Mouse (Mus musculus): ENCODE results near the gene Phka1. TPM values are rescaled to one million over a fixed set of nuclear protein-coding genes. Genes with fewer than 3 reads are reported as not detected.

Phka1 gene
- polyA plus RNA-seq, 1 experiment from 2014 or later = 2.1 TPM

GRCm38 (mm10) chrX:102556906-102557305 lies 87.1 kb downstream of the Phka1 start:
- no peak overlapping the region for H3K9ac ChIP-seq
- H3K4me2 ChIP-seq = no peak overlapping the region
- H3K4me3 ChIP-seq = no peak overlapping the region
- no peaks in the 10 kb centered on the region for H3K4me1 ChIP-seq
- H3K9me3 ChIP-seq (replicated peaks) = no peaks in the 10 kb centered on the region
- no peaks in the 10 kb centered on the region; the same call in 1 of the 2 replicates for H3K27me3 ChIP-seq (replicated peaks)
- ATAC-seq = no peak
- 87% methylated on average over 7 of the region's 7 CpGs for WGBS (ENCODE audit: insufficient replicate concordance)
- no peaks in the 10 kb centered on the region for H3K36me3 ChIP-seq
- H3K27ac ChIP-seq = no peak overlapping the region

- H3K4me2 ChIP-seq = no peak overlapping the region
- H3K9ac ChIP-seq = no peak overlapping the region
- peaks cover 33% of the 10 kb centered on the region for H3K27me3 ChIP-seq (replicated peaks)
- H3K27ac ChIP-seq = no peak overlapping the region
- ATAC-seq = no peak
- no peaks in the 10 kb centered on the region for H3K9me3 ChIP-seq (replicated peaks)
- no peaks in the 10 kb centered on the region for H3K36me3 ChIP-seq
- no peaks in the 10 kb centered on the region for H3K4me1 ChIP-seq
- no peak overlapping the region for H3K4me3 ChIP-seq
- WGBS (ENCODE audit: insufficient replicate concordance) = 66% methylated on average over 4 of the region's 4 CpGs
Observed at GRCm38 (mm10) chrX:102509205-102509604, 134.8 kb downstream of the Phka1 start.

- Histone ChIP-seq H3K9ac (peak within 1 kb of the TSS; percentile 70), H3K4me2 (peak within 1 kb of the TSS; percentile 66), H3K4me1 (no peaks in the 10 kb centered on the region), H3K36me3 (no peaks in the 10 kb centered on the region), H3K27ac (no peak within 1 kb of the TSS), H3K27me3 (replicated peaks) (peaks cover 23% of the 10 kb centered on the region), H3K4me3 (peak within 1 kb of the TSS; percentile 65), H3K9me3 (replicated peaks) (no peaks in the 10 kb centered on the region)
- ATAC-seq = peak; percentile 85
- 11% methylated on average over 27 of the region's 27 CpGs for WGBS (ENCODE audit: insufficient replicate concordance)
Observed at GRCm38 (mm10) chrX:102504644-102505481, 139.2 kb downstream of the Phka1 start, which contains the start of gene Hdac8. TSS of gene Hdac8 (minus strand) at chrX:102505359.

DNA sequence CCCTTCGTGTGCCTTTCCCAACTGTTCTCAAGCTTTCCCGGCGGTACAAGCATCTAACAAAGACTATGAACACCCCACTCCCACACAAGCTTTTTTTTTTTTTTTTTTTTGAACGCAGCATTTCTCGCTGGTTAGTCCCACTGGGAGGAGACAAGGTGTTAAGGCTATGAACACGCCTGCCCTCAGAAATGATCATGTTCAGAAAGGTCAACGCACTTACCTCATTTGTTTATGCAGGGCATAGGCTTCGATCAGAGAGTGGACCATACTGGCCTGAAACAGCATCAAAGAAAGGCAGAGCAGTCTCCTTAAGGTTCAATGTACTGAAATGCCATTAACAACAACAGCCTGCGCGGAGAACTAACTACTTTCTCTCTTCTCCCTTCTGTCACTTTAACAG lies 139.9 kb downstream of the Phka1 start:
- H3K4me3 ChIP-seq = peak overlapping the region; percentile 65
- 28% methylated on average over 10 of the region's 10 CpGs for WGBS (ENCODE audit: insufficient replicate concordance)
- ATAC-seq = 0 out of 2 replicates have a peak, but pooled peaks have one; percentile 27
- no peaks in the 10 kb centered on the region for H3K9me3 ChIP-seq (replicated peaks)
- H3K36me3 ChIP-seq = 0 out of 2 replicates have a peak, but pooled peaks cover 3% of the 10 kb centered on the region
- peak overlapping the region; percentile 70 for H3K9ac ChIP-seq
- no peaks in the 10 kb centered on the region for H3K4me1 ChIP-seq
- H3K27me3 ChIP-seq (replicated peaks) = peaks cover 18% of the 10 kb centered on the region; the same call in 1 of the 2 replicates
- H3K4me2 ChIP-seq = peak overlapping the region; percentile 66
- no peak overlapping the region for H3K27ac ChIP-seq

DNA sequence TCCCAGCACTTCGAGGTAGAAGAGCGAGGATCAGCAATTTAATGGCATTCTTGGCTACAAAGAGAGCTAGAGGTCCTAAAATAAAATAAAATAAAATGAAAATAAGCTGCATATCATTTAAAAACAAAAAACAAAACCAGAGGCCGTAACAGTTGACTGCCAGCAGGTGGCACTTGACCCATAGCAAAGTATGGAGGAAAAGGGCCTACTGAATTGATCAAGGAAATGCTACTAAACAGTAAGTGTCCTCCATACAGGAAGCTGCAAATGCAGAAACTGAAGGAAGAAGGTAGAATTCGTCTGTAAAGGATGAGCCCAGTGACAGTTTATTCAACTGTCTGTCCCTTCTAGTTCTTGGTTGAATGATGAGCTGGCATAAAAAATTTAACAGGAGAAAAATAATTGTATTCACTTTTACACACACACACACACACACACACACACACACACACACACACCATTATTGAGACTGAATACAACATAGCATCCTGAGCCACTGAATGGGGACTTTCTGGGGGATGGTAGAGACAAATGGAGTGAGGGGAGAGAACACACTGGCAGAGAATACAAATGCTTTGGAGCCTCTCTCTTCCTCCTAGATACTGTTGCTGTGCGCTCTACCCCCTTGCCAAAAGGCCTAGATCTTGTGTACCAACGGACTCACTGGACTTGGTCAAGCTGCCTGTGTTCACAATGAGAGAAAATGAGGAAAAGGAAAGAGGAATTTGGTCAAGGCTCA lies 149.9 kb downstream of the Phka1 start:
- 51% methylated on average over 6 of the region's 6 CpGs for WGBS (ENCODE audit: insufficient replicate concordance)
- H3K4me1 ChIP-seq = no peaks in the 10 kb centered on the region
- H3K27me3 ChIP-seq (replicated peaks) = no peaks in the 10 kb centered on the region
- peaks cover 9% of the 10 kb centered on the region for H3K36me3 ChIP-seq
- H3K9me3 ChIP-seq (replicated peaks) = no peaks in the 10 kb centered on the region
- no peak overlapping the region for H3K4me2 ChIP-seq
- no peak overlapping the region for H3K4me3 ChIP-seq
- no peak for ATAC-seq
- H3K27ac ChIP-seq = no peak overlapping the region
- no peak overlapping the region for H3K9ac ChIP-seq

GRCm38 (mm10) chrX:102485575-102485974 lies 158.5 kb downstream of the Phka1 start:
- Histone ChIP-seq H3K36me3 (no peaks in the 10 kb centered on the region), H3K9ac (no peak overlapping the region), H3K4me2 (no peak overlapping the region), H3K9me3 (replicated peaks) (no peaks in the 10 kb centered on the region), H3K27ac (no peak overlapping the region), H3K27me3 (replicated peaks) (peaks cover 10% of the 10 kb centered on the region), H3K4me3 (no peak overlapping the region), H3K4me1 (no peaks in the 10 kb centered on the region)
- no peak for ATAC-seq
- 68% methylated on average over 7 of the region's 7 CpGs for WGBS (ENCODE audit: insufficient replicate concordance)

DNA sequence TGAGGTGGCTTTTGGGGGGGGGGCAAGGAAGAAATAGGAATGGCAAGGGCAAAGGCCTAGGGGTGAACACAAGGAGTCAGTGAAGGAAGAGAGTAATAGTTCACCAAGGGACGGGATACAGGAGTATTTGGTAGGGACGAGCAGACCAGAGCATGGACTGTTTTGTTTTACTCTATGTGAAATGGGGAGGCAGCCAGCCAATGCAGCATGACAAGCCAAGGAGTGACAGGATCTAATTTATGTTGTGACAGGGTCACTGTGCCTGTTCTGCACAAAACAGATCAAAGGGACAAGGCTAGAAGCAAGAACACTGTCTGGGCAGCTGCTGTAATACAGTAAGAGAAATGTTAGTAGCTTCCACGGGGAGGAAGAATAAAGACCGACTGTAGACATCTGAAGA lies 164.4 kb downstream of the Phka1 start:
- ATAC-seq = no peak
- no peak overlapping the region for H3K4me2 ChIP-seq
- H3K9ac ChIP-seq = no peak overlapping the region
- no peak overlapping the region for H3K27ac ChIP-seq
- no peaks in the 10 kb centered on the region for H3K4me1 ChIP-seq
- no peak overlapping the region for H3K4me3 ChIP-seq
- no peaks in the 10 kb centered on the region for H3K36me3 ChIP-seq
- H3K27me3 ChIP-seq (replicated peaks) = no peaks in the 10 kb centered on the region; the same call in 1 of the 2 replicates
- WGBS (ENCODE audit: insufficient replicate concordance) = 61% methylated on average over 4 of the region's 4 CpGs
- H3K9me3 ChIP-seq (replicated peaks) = no peaks in the 10 kb centered on the region

- ATAC-seq = no peak
- H3K9me3 ChIP-seq (replicated peaks) = no peaks in the 10 kb centered on the region
- H3K27me3 ChIP-seq (replicated peaks) = no peaks in the 10 kb centered on the region; the same call in 1 of the 2 replicates
- H3K4me1 ChIP-seq = no peaks in the 10 kb centered on the region
- H3K4me3 ChIP-seq = no peak overlapping the region
- no peak overlapping the region for H3K27ac ChIP-seq
- no peaks in the 10 kb centered on the region for H3K36me3 ChIP-seq
- no peak overlapping the region for H3K9ac ChIP-seq
- H3K4me2 ChIP-seq = no peak overlapping the region
- 20% methylated on average over 4 of the region's 4 CpGs for WGBS (ENCODE audit: insufficient replicate concordance)
Observed at GRCm38 (mm10) chrX:102478965-102479364, 165.1 kb downstream of the Phka1 start.

DNA sequence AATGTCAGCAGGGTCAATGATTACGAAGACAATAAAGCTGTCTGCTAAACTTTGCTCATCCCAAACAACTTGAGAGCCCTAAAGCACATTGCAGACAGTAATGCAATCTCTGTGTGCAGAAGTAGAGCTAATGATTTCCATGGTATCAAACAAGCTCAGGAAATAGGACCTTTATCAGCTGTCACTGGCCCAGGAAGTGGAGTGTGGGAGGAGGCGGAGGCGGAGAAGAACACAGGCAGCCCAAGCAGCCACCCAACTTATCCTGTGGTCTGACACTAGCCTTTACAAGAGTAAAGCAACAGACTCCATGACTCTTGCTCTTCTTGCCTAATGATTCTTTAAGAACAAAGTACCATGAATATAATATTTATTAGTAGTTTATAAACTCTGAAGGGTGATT lies 165.6 kb downstream of the Phka1 start:
- 34% methylated on average over 3 of the region's 3 CpGs for WGBS (ENCODE audit: insufficient replicate concordance)
- Histone ChIP-seq H3K4me2 (no peak overlapping the region), H3K36me3 (no peaks in the 10 kb centered on the region), H3K9me3 (replicated peaks) (no peaks in the 10 kb centered on the region), H3K9ac (no peak overlapping the region), H3K4me1 (no peaks in the 10 kb centered on the region), H3K27ac (no peak overlapping the region), H3K4me3 (no peak overlapping the region), H3K27me3 (replicated peaks) (no peaks in the 10 kb centered on the region; the same call in 1 of the 2 replicates)
- ATAC-seq = no peak; the same call in 1 of the 2 replicates

- Histone ChIP-seq H3K4me2 (no peak overlapping the region), H3K27me3 (replicated peaks) (no peaks in the 10 kb centered on the region; the same call in 1 of the 2 replicates), H3K4me1 (no peaks in the 10 kb centered on the region), H3K9ac (no peak overlapping the region), H3K9me3 (replicated peaks) (no peaks in the 10 kb centered on the region), H3K4me3 (no peak overlapping the region), H3K27ac (no peak overlapping the region), H3K36me3 (no peaks in the 10 kb centered on the region)
- ATAC-seq = no peak
- 31% methylated on average over 3 of the region's 3 CpGs for WGBS (ENCODE audit: insufficient replicate concordance)
Observed at GRCm38 (mm10) chrX:102476784-102477183, 167.3 kb downstream of the Phka1 start.

DNA sequence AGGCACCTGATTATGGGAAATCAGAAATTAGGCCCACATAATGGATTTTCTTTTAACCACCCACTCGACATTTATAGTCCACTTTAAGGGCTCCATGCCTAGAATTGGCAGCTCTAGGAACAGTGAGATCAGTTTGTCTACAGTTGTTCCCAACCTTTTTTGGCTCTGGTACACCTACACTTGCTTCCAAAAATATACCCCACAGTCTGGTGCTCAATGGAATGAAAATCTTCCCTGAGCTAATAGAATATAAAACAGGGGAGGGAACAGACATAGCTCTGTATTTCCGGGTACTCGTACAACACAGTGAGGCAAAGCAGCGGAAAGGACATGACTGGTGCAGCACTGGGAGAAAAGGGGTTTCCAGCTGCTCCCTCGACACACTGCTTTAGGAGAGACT lies 168.5 kb downstream of the Phka1 start:
- 77% methylated on average over 5 of the region's 5 CpGs for WGBS (ENCODE audit: insufficient replicate concordance)
- ATAC-seq = no peak
- no peaks in the 10 kb centered on the region for H3K9me3 ChIP-seq (replicated peaks)
- no peak overlapping the region for H3K27ac ChIP-seq
- H3K4me3 ChIP-seq = no peak overlapping the region
- H3K4me2 ChIP-seq = no peak overlapping the region
- no peaks in the 10 kb centered on the region for H3K4me1 ChIP-seq
- H3K9ac ChIP-seq = no peak overlapping the region
- H3K27me3 ChIP-seq (replicated peaks) = no peaks in the 10 kb centered on the region
- no peaks in the 10 kb centered on the region for H3K36me3 ChIP-seq
